Mouse (Mus musculus) ES-E14 (cell line): ENCODE data around the gene Cbfa2t2.

Experiments
- CHD2 ChIP-seq: IDR thresholded peaks from 2 replicates; pipeline ENCODE4 v1.6.1; 2014; ENCODE audit warnings: mild to moderate bottlenecking, low read depth, low read length, inconsistent platforms
- HCFC1 ChIP-seq: IDR thresholded peaks from 2 replicates; pipeline ENCODE4 v1.6.1; 2012; ENCODE audit warnings: low read length, inconsistent platforms, borderline replicate concordance; ENCODE audit not compliant: insufficient read depth
- MAFK ChIP-seq: IDR thresholded peaks from 2 replicates; pipeline ENCODE4 v1.6.1; 2014; ENCODE audit warnings: mild to moderate bottlenecking, low read depth, low read length, inconsistent platforms; ENCODE audit not compliant: insufficient read depth
- ZC3H11A ChIP-seq: IDR thresholded peaks from 2 replicates; pipeline ENCODE4 v1.6.1; 2012; ENCODE audit warnings: low read depth, mild to moderate bottlenecking, inconsistent platforms, low read length, borderline replicate concordance
- ZNF384 ChIP-seq: IDR thresholded peaks from 2 replicates; pipeline ENCODE4 v1.6.1; 2012; ENCODE audit warnings: low read depth, low read length, inconsistent platforms

GRCm38 (mm10) chr2:154507566-154508283 lies 71.4 kb downstream of the Cbfa2t2 start:
- no peak for TF ChIP-seq ZNF384
- no peak for TF ChIP-seq CHD2
- TF ChIP-seq ZC3H11A: no peak
- peak; percentile 83 for TF ChIP-seq MAFK
- no peak for TF ChIP-seq HCFC1
